Mouse (Mus musculus) ES-E14 (cell line): ENCODE measurements at regions not wholly inside any gene's neighbourhood (a gene's known extent, or its start where the extent isn't known, plus 50 kb on each side); places are given as distances from the start of the nearest gene placed in this dataset.

Experiments
- CHD2 ChIP-seq: IDR thresholded peaks from 2 replicates; pipeline ENCODE4 v1.6.1; 2014; ENCODE audit warnings: mild to moderate bottlenecking, low read depth, low read length, inconsistent platforms
- HCFC1 ChIP-seq: IDR thresholded peaks from 2 replicates; pipeline ENCODE4 v1.6.1; 2012; ENCODE audit warnings: low read length, inconsistent platforms, borderline replicate concordance; ENCODE audit not compliant: insufficient read depth
- MAFK ChIP-seq: IDR thresholded peaks from 2 replicates; pipeline ENCODE4 v1.6.1; 2014; ENCODE audit warnings: mild to moderate bottlenecking, low read depth, low read length, inconsistent platforms; ENCODE audit not compliant: insufficient read depth
- ZC3H11A ChIP-seq: IDR thresholded peaks from 2 replicates; pipeline ENCODE4 v1.6.1; 2012; ENCODE audit warnings: low read depth, mild to moderate bottlenecking, inconsistent platforms, low read length, borderline replicate concordance
- ZNF384 ChIP-seq: IDR thresholded peaks from 2 replicates; pipeline ENCODE4 v1.6.1; 2012; ENCODE audit warnings: low read depth, low read length, inconsistent platforms

DNA sequence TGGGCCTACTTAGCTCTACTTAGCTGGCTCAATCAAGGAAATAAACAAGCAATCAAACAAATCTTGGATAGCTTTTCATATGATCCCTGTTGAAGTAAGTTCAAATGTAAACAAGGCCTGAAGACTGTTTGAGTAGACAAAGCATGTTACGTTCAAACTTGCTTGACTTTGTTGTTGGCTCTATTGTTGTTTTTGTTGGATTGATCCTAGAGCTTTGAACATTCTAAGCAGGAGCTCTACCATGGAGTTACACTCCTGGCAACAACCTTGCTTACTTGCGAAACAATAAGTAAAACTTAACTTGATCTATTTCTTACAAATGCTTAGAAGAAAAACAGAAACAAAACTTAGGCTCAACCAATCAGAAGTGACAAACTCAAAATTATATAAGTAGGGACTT is 247.7 kb upstream of the Adamts9 start:
- TF ChIP-seq CHD2 (no peak), ZNF384 (no peak), ZC3H11A (no peak), MAFK (no peak), HCFC1 (no peak)
